Mouse (Mus musculus) myocyte (in vitro differentiated cells): ENCODE measurements at regions not wholly inside any gene's neighbourhood (a gene's known extent, or its start where the extent isn't known, plus 50 kb on each side); places are given as distances from the start of the nearest gene placed in this dataset.

Source experiments
- H3K27me3 ChIP-seq: one replicate; pipeline ENCODE4 v1.6.1; 2011; ENCODE audit not compliant: control insufficient read depth, insufficient read depth, insufficient read length
- H3K36me3 ChIP-seq: one replicate; pipeline ENCODE4 v1.6.1; 2011; ENCODE audit not compliant: control insufficient read depth, insufficient read depth
- H3K4me2 ChIP-seq: one replicate; pipeline ENCODE4 v1.6.1; 2011; ENCODE audit warnings: low read depth, control low read depth
- H3K4me3 ChIP-seq: one replicate; pipeline ENCODE4 v1.5.1; 2011; ENCODE audit warnings: mild to moderate bottlenecking, control low read depth, moderate library complexity
- H3K79me2 ChIP-seq: one replicate; pipeline ENCODE4 v1.6.1; 2011; ENCODE audit not compliant: control insufficient read depth, insufficient read depth
- H3ac ChIP-seq: one replicate; pipeline ENCODE4 v1.6.1; 2011; ENCODE audit not compliant: control insufficient read depth, insufficient read length
- CEBPB ChIP-seq: IDR thresholded peaks from 2 replicates; pipeline ENCODE4 v1.6.1; 2011; ENCODE audit warnings: mild to moderate bottlenecking, moderate library complexity; ENCODE audit not compliant: poor library complexity, insufficient read depth, severe bottlenecking
- E2F4 ChIP-seq: IDR thresholded peaks from one replicate; pipeline ENCODE4 v1.6.1; 2011; ENCODE audit warnings: mild to moderate bottlenecking, control low read depth, moderate library complexity; ENCODE audit not compliant: insufficient read depth
- MAX ChIP-seq: IDR thresholded peaks from one replicate; pipeline ENCODE4 v1.6.1; 2011; ENCODE audit warnings: low read depth, mild to moderate bottlenecking, control low read depth
- MYOD1 ChIP-seq, 3 experiments: IDR thresholded peaks; one replicate each; pipeline ENCODE4 v1.6.1; 2011; ENCODE audit warnings: control low read depth in 2 of 3, low read depth in 2 of 3, mild to moderate bottlenecking in 2 of 3, moderate library complexity in 1 of 3; ENCODE audit not compliant: insufficient read length in 2 of 3, control insufficient read depth in 1 of 3
- MYOG ChIP-seq, 3 experiments: IDR thresholded peaks; one replicate each; pipeline ENCODE4 v1.6.1; 2011; ENCODE audit warnings: control low read depth in 2 of 3, low read depth in 2 of 3, mild to moderate bottlenecking in 2 of 3; ENCODE audit not compliant: insufficient read length in 2 of 3, control insufficient read depth in 1 of 3, insufficient read depth in 1 of 3
- POLR2A ChIP-seq: IDR thresholded peaks from one replicate; pipeline ENCODE4 v1.6.1; 2011; ENCODE audit warnings: low read depth, mild to moderate bottlenecking, control low read depth, moderate library complexity; ENCODE audit not compliant: insufficient read length
- POLR2AphosphoS2 ChIP-seq: IDR thresholded peaks from one replicate; pipeline ENCODE4 v1.6.1; 2011; ENCODE audit warnings: low read depth, control low read depth; ENCODE audit not compliant: insufficient read length
- REST ChIP-seq: IDR thresholded peaks from one replicate; pipeline ENCODE4 v1.6.1; 2011; ENCODE audit warnings: mild to moderate bottlenecking, control low read depth, moderate library complexity; ENCODE audit not compliant: insufficient read depth, insufficient read length
- SRF ChIP-seq: IDR thresholded peaks from one replicate; pipeline ENCODE4 v1.6.1; 2011; ENCODE audit warnings: low read depth; ENCODE audit not compliant: control insufficient read depth, insufficient read length
- TCF12 ChIP-seq: IDR thresholded peaks from one replicate; pipeline ENCODE4 v1.6.1; 2011; ENCODE audit warnings: mild to moderate bottlenecking, control low read depth; ENCODE audit not compliant: poor library complexity, insufficient read depth, severe bottlenecking
- TCF3 ChIP-seq: IDR thresholded peaks from one replicate; pipeline ENCODE4 v1.6.1; 2011; ENCODE audit warnings: low read depth, control low read depth; ENCODE audit not compliant: insufficient read length
- USF1 ChIP-seq: IDR thresholded peaks from one replicate; pipeline ENCODE4 v1.6.1; 2011; ENCODE audit warnings: low read depth, mild to moderate bottlenecking, control low read depth, moderate library complexity

DNA sequence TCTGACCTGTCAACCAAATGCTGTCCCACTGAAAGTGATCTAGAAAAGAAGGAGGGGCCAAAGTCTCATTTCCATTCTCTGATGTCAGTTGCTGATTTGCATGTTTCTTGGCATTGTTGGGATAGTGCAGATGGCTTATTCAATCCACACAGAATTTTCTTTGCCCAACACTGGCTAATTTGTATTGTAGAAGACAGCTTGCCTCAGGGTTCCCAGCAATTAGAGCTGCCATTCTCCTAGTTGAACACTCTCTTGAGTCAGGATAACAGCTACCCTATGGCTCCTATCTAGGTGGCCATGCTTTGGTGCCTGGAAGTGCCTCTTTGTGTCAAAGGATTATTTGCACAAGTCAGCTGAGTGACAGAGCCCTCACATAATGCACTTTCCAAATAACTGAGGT lies 569.0 kb downstream of the Lrriq3 start:
- TF ChIP-seq TCF12 = no peak
- TF ChIP-seq TCF3 = no peak
- TF ChIP-seq E2F4 = no peak
- no peak for TF ChIP-seq POLR2AphosphoS2
- TF ChIP-seq MYOG (IDR thresholded peaks at IDR 0.05; ENCODE audit: control insufficient read depth in 1 of 3, insufficient read depth in 1 of 3, insufficient read length in 2 of 3, low read depth in 2 of 3) = no peak
- no peak for TF ChIP-seq CEBPB
- no peak for TF ChIP-seq MAX
- TF ChIP-seq POLR2A = no peak
- no peak for TF ChIP-seq USF1
- no peak for TF ChIP-seq REST
- no peak for TF ChIP-seq MYOD1 (IDR thresholded peaks at IDR 0.05; ENCODE audit: control insufficient read depth in 1 of 3, insufficient read length in 2 of 3, low read depth in 2 of 3)
- no peak for TF ChIP-seq SRF
- Histone ChIP-seq H3K36me3 (no peaks in the 10 kb centered on the region), H3K27me3 (no peaks in the 10 kb centered on the region), H3K4me3 (no peak overlapping the region), H3K79me2 (no peaks in the 10 kb centered on the region), H3K4me2 (no peak overlapping the region), H3ac (no peak overlapping the region)

DNA sequence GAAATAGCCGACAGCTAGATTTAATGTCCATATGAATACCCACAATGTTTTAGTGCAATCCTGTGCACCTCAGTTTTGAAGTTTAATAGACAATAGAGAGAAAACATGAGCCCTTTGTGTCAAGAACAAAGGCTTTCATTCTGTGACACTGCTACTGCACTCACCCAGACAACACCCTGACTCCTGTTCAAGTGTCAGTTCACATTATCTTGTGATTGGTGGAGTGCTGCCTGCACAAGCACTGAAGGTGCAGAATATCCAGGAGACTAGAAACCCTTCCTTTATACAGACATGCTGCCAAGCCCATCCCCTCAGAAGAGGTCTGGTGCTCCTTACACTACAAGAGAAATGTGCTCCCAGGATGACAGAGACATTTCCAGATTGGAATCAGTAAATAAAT lies 579.3 kb downstream of the Lrriq3 start:
- no peaks in the 10 kb centered on the region for H3K36me3 ChIP-seq
- no peak overlapping the region for H3K4me2 ChIP-seq
- H3ac ChIP-seq = no peak overlapping the region
- H3K4me3 ChIP-seq = no peak overlapping the region
- no peaks in the 10 kb centered on the region for H3K79me2 ChIP-seq
- TF ChIP-seq POLR2AphosphoS2 = no peak
- no peak for TF ChIP-seq REST
- no peak for TF ChIP-seq SRF
- no peak for TF ChIP-seq E2F4
- TF ChIP-seq TCF3 = no peak
- TF ChIP-seq POLR2A = no peak
- TF ChIP-seq CEBPB = no peak
- no peak for TF ChIP-seq MAX
- no peak for TF ChIP-seq MYOG (IDR thresholded peaks at IDR 0.05; ENCODE audit: control insufficient read depth in 1 of 3, insufficient read depth in 1 of 3, insufficient read length in 2 of 3, low read depth in 2 of 3)
- H3K27me3 ChIP-seq = no peaks in the 10 kb centered on the region

DNA sequence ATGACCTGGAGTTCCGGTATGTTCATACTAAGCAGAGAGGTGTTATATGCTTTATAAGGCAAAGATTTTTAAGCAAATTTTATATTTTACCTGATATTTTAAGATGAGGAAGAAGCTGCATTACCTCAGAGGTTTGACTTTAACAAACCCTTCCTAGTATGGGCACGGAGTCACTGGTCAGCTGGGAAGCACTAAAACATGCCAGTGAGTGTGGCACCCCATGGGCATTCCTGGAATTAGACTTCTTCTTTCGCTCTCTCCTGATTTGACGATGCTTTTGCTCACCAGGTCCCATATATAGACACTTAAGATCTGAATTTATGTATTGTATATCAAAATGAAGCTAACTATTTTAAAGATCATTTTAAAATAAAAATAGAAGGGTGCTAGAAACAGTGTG lies 587.0 kb downstream of the Lrriq3 start:
- Histone ChIP-seq H3K4me2 (no peak overlapping the region), H3K79me2 (no peaks in the 10 kb centered on the region), H3K36me3 (no peaks in the 10 kb centered on the region), H3ac (no peak overlapping the region), H3K27me3 (no peaks in the 10 kb centered on the region), H3K4me3 (no peak overlapping the region)
- TF ChIP-seq TCF12 (no peak), MYOD1 (IDR thresholded peaks at IDR 0.05; ENCODE audit: control insufficient read depth in 1 of 3, insufficient read length in 2 of 3, low read depth in 2 of 3) (no peak), TCF3 (no peak)

DNA sequence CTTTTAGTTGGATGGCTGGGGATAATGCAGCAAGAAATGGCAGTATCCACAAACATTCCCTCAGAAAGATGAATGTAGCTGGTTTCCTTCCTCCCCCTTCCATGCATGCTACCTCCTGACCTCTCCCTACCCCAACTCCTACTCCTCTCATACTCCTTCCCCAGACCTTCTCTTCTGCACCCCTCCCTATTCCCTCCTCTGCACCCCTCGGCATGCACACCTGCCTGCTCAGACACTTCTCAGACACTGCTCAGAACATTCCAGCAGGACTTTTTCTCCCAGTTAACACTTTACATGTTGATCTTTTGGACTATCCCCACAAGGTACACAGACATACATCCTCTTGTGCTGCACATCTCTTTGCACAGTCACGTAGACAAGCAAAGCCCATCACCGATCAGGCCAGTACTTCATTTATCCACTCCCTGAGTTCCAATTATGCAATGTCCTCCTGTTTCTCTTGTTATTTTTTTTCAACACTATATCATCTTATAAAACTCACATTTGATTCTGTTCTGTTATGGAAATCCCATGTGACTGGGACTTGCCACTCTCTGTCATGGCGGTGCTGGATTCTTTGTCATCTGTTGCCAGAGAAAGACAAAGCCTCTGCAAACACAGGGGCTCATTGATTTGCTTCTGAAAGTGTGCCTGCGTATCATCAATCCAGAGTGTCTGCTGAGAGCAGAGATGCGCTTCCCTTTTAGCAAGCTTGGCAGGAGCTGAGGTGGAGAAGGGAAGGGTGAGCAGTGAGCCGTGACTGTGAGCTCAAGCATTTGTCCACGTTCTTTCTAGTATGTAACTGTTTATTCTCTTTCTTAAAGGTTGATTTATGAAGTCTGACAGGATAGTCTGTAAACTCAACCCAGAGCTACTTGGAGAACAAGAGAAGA lies 589.9 kb downstream of the Lrriq3 start:
- Histone ChIP-seq H3K79me2 (no peaks in the 10 kb centered on the region), H3K36me3 (no peaks in the 10 kb centered on the region), H3ac (no peak overlapping the region), H3K4me3 (no peak overlapping the region), H3K4me2 (no peak overlapping the region), H3K27me3 (no peaks in the 10 kb centered on the region)
- no peak for TF ChIP-seq MAX
- TF ChIP-seq POLR2A = no peak
- TF ChIP-seq MYOD1 (IDR thresholded peaks at IDR 0.05; ENCODE audit: control insufficient read depth in 1 of 3, insufficient read length in 2 of 3, low read depth in 2 of 3) = no peak
- TF ChIP-seq MYOG (IDR thresholded peaks at IDR 0.05; ENCODE audit: control insufficient read depth in 1 of 3, insufficient read depth in 1 of 3, insufficient read length in 2 of 3, low read depth in 2 of 3) = no peak
- TF ChIP-seq SRF = no peak
- no peak for TF ChIP-seq TCF12
- TF ChIP-seq CEBPB = no peak
- TF ChIP-seq POLR2AphosphoS2 = no peak
- no peak for TF ChIP-seq E2F4
- no peak for TF ChIP-seq REST
- TF ChIP-seq TCF3 = no peak
- TF ChIP-seq USF1 = no peak

DNA sequence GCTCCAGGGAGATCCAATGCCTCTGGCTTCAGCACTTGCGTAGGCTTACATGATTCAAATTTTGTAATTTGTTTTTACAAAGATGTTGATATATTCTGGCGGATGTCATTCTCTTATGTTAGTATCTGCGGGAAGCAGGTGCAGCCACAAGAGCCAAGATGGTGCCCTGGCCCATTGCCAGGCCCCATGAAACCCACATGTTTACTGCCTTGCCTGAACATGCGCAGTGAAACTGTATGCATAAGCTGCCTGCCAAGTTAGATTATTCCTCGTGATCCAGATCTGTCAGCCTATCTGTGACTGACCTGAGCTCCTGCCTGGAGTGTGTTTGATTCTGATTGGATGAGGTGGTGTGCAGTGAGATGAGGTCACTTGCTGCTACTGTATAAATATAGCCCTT lies 595.1 kb downstream of the Lrriq3 start:
- H3K4me3 ChIP-seq = no peak overlapping the region
- no peak overlapping the region for H3K4me2 ChIP-seq
- no peaks in the 10 kb centered on the region for H3K27me3 ChIP-seq
- H3K79me2 ChIP-seq = no peaks in the 10 kb centered on the region
- no peaks in the 10 kb centered on the region for H3K36me3 ChIP-seq
- TF ChIP-seq MAX = no peak
- TF ChIP-seq TCF12 = no peak
- no peak for TF ChIP-seq CEBPB
- no peak for TF ChIP-seq E2F4
- TF ChIP-seq USF1 = no peak
- no peak for TF ChIP-seq POLR2AphosphoS2
- no peak for TF ChIP-seq TCF3
- H3ac ChIP-seq = no peak overlapping the region
